Mouse (Mus musculus) heart, adult 18-20 months (tissue): ENCODE data around the gene Muc3. TPM values are rescaled to one million over a fixed set of nuclear protein-coding genes. Genes with fewer than 3 reads are reported as not detected.
"Not testable (repeated sequence)": the region's sequence is repeated elsewhere in the genome, so short reads cannot be mapped to it uniquely, and the experiment has no call there.

Experiments used
- DNase-seq, 2 experiments: peaks; one replicate each; pipeline ENCODE4 v3.0.0; 2021 to 2022; ENCODE audit warnings: mixed read lengths in 1 of 2
- total RNA-seq, 2 experiments: library from RNA; stranded (reverse); gene quantifications; 2 replicates each; pipeline ENCODE4 v1.2.3; 2021

Muc3 gene
- total RNA-seq, 2 experiments from 2014 or later: not detected

DNA sequence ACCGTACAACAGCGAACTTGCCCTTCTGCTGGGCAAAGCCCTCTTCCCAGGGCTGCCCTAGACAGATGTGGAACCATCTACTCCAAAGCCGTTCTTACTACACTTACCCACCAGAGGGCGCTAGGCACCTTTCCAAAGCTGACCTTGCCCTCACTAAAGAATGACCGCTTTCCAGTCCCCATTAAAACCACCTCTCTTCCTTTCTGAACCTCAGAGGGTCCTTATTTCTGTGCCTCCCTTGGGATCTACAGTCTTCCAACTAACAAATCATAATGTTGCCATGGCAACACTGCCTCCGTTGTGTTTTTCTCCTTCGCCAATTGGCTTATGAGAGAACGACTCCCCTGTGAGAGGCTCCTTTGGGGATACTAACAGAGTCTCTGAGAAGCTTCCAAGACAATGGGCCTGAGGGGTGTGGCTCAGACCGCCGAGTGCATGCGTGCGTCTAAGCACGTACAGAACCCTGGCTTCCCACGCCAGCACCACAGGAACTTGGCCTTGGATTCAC is 26.4 kb downstream of the Muc3 start:
- peak; percentile 78 to 89 for DNase-seq

DNA sequence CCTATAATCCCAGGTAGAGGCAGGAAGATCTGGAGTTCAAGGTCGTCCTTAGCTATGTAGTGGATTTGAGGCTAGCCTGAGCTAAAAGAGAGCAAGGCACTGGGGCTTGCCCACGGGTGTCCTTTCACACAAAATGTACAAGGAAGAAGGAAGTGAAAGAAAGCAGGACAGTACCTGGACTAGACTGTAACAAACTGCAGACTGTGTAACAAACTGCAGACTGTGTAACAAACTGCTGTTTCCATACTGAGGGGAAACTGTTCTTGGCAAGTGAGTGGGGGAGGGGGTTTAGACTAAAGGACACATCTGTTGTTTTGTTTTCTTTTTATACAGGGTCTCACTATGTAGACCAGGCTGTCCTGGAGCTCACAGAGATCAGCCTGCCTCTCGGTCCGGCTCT is 27.8 kb downstream of the Muc3 start:
- no peak for DNase-seq

DNA sequence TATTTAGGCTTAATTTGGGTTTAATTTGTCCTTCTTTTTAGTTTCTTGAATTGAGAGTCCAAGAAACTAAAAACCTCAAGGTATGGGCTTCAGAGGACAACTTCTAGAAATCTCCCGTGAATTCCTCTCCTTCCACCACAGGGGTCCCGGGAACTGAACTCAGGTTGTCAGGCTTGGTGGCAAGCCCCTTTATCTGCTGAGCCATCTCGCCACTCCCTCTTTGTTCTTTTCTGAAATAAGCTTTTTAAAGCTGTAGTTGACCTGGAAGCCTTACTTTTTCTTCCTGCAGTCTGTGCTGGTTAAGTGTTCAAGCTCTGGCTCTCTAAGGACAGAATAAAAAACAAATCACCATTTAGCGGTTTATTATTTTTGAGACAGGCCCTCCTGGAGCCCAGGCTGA is 30.2 kb downstream of the Muc3 start:
- no peak for DNase-seq

DNA sequence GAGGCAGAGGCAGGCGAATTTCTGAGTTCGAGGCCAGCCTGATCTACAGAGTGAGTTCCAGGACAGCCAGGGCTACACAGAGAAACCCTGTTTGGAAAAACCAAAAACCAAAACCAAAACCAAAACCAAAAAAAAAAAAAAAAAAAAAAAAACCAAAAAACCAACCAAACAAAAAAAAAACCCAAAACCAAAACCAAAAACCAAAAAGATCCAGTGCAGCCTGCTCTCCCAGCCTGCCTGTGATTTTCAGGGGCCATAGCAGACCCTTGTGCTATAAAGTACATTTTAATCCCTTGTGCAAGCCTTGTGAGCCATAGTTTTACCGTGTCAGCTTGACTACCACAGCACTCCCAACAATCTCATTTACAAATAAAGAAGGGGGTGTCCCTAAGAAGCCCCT is 31.1 kb downstream of the Muc3 start:
- DNase-seq: not testable (repeated sequence)

DNA sequence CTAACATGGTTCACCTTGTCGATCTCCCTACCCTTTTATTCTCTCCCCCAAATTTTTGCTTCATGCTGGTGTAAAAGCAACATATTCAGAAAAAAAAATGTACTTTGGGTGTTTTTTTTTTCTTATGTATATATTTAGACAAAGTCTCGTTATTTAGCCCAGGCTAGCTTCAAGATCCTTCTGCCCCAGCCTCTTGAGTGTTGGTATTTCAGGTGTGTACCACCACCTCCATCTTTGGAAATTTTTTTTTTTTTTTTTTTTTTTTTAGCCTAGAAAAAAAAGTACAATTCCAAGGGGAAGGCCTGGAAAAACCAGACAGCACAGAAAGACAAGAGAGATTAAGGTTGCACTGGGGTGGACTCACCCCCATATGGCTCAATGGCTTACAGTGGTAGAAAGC is 32.1 kb downstream of the Muc3 start:
- DNase-seq: no peak

DNA sequence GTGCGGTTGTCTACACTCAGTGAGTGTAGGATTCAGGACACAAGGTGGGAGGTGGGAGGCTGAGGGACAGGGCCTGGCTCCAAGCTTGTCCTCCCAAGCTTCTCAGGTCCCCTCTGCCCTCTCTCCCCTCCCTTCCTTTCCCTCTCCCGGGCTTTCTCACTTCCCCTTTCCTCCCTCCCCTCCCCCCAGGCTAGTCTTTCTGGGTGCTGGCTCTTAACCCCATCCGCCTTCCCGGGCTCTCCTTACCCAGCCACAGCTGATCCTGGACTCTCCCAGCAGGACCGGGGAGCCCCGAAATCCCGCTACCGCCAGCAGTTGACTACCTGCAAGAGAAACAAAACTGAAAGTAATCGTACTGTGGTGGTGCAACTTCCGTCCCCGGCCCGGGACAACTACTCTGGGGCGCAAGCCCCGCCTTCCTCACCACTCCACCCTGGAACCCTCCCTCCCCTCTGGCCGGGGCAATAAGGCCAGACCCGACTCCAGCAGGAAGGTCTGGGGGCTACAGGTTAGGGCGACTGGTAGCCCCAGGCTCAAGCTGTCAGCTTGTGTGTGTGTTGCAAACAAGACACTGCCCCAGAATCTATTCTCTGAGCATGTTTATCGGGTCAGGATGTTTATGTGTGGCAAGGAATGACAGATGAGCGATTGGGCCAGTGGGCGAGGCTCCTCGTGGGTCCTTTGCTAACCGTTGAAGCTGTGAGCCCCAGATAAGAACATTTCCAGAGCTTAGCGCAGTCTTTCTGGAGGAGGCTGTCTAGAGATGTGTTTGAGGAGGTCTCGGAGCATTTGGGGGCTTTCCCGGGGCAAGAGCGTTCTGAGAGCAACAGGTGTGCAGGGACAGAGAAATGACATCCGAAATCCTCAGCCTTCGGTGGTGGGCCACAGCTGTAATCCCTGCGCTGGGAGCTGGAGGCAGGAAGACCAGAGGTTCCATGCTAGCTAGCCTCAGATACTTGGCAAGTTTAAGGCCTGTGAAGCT is 33.0 kb downstream of the Muc3 start, which contains the start of gene Trim56:
TSS of gene Trim56 (minus strand) at position 344 of the 982 bp plus-strand sequence.
- peak; percentile 90 to 93 for DNase-seq

DNA sequence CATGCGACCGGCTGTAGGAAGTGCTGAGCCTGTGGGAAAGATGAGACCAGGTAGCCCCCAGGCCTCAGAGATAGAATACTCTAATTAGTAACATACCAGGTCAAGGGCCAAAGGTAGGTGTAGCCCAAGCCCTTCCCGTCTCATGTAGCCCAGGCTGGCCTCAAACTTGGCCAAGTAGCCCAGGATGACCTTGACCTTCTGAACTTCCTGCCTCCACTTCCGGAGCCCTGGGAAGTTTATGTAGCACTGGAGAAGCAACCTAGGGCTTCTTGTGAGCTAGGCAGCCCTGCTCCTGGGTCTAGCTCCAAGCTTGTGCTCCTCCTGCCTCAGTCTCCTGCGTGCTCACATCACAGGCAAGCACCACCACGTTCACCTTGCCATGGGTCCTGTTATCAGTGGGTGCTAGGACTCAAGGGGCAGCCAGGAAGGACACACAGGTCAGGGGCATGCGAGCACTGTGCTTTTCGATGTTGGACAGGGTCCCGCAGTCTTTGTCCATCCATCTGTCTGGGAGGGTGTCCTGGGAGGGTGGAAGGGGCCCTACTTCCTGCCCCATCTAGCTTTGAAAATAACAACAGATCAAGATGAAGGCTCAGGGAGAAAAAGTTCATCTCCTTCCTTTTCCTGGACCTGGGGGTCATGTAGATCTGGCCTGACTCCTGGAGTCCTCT is 34.1 kb downstream of the Muc3 start:
- DNase-seq: no peak

DNA sequence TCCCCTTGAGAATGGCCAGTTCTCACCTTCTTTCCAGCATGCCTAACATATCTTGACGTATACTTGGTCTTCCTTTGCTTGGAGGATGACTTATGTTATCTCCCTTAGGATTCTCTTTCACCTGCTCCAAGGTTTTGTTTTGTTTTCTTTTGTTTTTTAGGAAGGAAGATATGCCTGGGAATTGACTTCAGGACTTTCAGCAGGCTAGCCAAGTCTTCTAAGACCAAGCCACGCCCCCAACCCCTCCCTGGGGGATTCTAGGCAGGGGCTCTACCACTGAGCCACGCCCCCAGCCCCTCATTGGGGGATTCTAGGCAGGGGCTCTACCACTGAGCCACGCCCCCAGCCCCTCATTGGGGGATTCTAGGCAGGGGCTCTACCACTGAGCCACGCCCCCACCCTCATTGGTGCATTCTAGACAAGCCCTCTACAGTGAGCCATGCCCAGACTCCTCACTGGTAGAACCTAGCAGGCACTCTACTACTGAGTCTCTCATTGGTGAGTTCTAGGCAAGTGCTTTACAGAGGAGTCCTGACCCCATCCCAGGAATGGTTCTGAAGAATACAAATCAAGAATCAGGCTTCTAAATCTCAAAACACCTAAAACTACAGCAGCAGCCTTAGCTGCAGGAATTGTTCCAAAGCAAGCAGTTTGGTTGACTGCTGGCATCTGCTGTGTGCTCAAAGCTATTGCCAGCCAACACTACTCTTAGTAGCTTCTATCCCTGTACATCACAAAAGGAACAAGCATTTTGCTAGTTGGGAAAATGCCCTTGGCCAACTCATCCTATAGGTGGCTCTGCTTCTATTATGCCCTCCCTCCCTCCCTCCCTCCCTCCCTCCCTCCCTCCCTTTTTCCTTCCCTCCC is 37.3 kb downstream of the Muc3 start:
- no peak for DNase-seq

DNA sequence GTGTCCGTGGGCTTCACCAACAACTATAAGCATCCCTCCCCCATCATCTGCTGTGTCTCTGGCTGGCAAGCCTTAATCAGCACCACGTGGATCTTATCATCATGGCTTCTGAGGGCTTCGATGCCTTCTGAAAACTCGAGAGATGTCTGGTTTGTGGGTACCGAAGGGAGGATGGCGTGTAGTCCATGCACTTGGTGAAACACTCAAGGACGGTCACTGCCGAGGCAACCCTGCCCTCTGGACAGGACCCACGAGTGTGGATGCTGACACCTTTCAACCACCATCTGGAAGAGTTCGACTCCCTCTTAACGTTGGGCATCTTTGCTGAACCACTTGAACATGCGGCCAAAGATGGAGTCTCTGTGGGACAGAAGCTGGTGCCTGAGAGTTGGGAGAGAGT is 38.3 kb downstream of the Muc3 start:
- DNase-seq: no peak

DNA sequence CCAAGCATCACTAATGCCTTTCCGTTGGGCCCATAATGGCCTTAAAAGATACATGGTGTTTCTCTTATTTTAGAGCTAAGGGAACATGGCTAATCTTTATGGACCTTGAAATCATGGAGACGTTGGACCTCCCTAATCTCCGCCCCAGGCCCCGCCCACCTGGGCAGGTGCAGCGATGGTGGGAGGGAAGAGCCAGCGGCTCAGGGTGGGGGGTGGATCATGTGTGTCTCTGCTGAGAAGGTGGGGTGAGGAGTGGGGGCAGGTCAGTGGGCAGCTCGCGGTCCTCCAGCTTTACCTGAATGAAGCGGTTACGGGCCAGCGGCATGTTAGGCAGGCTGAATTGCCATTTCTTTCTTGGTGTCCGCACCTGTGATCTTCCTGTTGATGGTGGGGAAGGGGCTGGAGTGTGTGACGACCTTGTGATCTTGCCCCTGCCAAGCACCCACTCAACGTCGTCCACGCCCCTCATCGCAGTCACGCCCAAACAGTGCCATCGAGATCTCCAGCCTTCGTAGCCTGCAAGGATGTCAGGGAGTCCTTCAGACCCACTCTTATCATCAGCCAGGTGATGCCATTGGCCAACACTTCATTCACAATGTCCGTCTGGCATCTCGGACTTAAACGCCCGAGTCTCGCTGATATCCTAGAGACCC is 39.1 kb downstream of the Muc3 start:
- DNase-seq: no peak

DNA sequence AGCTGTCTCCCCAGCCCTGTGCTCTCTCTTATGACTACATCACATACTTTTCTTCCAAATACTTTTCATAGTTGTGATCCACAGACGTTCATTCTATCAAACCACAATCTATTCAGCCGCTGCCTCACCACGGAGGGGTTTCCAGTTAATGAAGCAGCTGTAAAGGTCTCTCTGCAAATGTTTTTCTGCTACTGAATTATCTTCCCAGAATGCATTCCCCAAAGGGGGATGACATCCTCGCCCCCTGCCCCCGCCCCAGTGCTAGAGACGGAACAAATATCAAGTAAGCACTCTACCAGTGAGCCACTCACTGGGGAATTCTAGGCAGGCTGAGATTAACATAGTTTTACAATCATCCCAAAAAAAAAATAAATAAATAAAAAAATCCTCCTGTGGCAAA is 41.0 kb downstream of the Muc3 start:
- no peak for DNase-seq

DNA sequence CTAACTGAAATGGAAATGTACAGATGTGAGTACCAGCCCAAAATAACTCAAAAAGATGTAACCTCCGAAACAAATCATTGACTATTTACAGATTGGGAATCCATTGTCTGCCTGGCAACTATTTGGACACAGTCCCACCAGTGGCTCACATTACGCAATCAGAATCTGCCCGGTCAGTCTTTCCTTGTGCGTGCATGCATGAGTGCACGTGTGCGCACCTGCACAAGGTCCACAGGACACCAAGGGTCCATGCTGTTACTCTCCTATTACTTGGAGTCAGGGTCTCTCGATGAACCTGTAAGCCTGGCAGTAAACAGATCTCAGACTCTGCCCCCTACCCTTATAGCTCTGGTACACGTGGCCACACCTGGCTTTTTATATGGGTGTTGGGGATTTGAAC is 41.5 kb downstream of the Muc3 start:
- DNase-seq: no peak

DNA sequence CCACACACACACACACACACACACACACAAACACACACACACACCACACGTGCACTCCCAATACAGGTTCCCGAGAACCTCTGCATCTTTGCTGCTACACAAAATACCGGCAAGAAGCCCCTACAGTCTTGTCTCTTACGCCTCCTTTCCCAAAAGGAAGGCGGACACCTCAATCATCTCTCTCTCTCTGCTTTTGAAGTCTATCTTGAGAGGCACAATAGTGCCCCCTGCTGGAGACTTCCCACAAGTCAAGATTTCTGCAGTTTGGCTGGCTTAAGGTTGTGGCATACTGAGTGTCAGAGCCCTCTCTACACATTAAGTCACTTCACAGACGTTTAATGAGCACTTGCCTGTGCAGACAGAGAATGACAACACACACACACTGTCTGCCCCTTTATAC is 42.1 kb downstream of the Muc3 start:
- peak; percentile 81 to 93 for DNase-seq

DNA sequence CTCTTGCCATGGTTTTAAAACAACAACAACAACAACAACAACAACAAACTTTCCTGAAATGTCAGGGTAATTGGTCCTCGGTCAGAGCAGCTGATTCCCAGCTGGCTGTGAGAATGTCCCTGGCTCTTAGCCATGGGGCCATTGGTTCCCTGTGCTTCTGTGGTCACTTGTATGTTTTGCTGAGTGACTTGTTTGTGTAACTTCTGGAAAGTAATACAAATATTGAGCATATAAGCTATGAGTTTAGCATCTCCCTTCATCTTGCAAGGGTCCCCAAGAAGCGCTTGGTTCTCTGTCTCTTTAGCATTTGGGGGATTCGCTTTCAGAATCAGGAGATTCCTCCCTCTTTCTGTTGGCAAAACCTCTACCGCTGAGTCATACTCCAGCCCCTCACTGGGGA is 42.7 kb downstream of the Muc3 start:
- DNase-seq: peak; percentile 63 to 66

DNA sequence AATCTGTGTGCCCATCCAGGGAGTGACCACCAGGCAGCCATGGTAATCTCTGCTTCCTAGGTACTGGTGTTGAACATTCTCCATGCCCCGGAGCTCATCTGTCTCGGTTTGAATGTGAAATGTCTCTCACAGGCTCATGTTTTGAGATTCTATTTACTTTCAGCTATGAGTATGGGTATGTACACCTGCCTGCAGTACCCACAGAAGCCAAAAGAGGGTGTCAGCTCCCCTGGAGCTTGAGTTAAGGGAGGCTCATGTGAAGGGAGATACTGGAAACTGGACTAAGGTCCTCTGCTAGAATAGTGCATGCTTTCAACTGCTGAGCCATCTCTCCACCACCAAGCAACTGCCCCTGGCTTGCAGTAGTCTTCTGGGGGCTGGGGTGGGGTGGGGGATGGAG is 45.2 kb downstream of the Muc3 start:
- no peak for DNase-seq

DNA sequence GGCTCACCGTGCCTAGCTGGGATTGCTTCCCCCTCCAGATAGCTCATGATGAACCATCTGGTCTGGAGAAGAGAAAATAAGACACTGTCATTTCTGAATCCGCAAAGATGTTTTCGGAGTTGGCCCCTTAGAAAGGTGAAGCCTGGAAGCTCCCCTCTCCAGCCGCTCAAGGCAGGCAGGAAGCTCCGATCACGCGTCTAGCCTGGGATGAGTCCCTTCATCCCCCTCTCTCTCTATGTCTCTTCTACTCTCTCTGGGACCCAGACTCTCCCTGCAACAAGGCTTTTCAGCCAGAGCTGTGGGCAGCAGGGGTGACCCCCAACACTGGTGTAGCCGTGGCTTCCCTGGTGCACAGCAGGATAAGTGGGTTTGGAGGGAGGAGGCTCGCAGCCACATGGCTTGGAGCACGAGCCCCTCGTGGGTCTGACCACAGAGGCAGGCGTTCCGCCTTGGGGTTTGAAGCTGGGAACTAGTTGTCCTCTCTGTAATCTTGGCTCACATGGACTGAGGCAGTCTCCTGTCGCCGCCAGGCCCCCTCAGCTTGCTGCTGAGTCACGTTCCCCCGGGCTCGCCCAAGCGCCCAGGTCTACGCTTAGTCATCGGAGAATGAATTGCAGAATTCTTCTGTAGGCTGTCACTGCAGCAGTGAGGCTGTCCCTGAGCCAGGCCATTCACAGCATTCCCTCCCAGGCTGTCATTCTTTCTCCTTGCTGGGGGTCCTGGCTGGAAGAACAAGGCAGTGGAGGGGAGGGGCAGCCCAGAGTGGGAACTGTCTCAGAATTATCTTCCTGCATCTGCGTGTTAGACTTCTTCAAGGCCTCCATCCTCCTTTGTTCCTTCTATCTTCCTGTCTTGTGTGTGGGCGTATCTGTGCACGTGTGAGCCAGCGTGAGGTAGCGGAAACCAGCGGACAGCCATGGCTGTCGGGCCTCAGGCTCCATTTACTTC is 46.3 kb downstream of the Muc3 start:
- DNase-seq: peak; percentile 70 to 87

DNA sequence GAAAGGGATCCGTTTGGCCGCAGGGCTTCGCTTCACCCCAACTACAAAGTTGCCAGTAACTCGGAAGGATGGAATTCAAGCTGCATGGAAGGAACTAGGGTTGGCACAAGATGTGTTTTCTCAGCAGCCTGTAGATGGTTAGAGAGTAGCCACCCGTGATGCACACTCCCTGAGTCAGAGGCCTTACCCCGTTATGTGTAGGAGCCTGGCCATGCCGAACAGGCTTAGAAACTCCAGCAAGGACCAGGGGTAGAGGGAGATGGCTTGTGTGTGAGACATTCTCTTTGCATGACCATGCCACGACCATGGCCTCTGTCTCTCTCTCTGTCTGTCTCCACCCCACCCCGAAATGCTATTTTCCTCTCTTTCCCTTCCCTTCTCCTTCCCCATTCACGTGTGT is 47.0 kb downstream of the Muc3 start:
- no peak for DNase-seq

DNA sequence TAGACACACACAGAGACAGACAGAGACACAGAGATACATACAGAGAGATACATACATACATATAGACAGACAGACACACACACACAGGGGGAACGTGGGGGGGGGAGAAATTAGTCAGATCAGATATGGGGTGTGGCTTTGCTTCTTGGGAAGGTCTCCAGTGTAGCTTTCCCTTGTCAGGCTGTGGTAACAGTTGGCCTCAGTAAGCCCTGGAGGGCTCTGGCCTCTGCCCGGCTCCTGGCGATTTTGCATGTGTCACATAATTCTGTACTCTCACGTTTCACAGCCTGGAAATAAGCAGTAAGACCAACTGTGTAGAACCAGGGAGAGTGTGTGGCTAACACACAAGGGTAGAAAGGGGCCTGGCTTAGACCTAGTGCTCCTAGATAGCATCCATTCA is 48.5 kb downstream of the Muc3 start:
- no peak for DNase-seq

DNA sequence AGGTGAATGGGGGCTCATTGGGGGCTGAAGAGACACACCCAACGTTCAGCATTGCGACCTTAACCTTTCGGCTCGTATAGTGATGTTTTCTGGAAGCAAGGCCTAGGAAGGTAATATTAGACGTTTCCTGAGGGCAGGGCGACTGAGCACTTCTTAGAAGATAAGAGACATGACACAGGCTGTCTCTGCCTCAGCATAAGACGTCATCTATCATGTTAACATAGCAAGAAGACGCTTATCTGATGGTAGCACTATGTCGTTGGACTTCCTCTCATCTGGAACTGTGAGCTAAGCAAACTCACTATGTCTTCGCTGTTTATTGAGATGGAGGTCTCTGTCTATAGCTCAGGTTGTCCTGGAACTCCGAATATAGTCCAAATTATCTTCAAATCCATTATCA is 50.7 kb downstream of the Muc3 start:
- no peak for DNase-seq

DNA sequence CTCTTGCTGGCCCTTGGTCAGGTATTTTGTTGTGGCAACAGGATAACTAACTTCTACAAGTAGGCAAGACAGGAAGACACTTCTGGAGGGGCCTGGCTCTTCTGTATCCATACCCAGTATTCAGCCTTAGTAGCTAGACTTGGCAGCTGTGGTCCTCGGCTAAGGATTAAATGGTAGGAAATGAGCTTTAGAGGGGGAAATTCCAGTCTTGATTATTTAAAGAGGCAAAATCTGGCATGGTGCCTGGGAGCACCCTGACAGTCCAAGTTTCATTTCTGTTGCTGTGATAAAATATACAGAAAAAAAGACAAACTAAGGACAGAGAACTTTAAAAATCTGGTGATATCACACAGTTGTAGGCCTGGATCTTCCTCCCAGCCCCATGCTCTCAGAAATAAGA is 53.1 kb downstream of the Muc3 start:
- DNase-seq: peak; percentile 71 to 79

DNA sequence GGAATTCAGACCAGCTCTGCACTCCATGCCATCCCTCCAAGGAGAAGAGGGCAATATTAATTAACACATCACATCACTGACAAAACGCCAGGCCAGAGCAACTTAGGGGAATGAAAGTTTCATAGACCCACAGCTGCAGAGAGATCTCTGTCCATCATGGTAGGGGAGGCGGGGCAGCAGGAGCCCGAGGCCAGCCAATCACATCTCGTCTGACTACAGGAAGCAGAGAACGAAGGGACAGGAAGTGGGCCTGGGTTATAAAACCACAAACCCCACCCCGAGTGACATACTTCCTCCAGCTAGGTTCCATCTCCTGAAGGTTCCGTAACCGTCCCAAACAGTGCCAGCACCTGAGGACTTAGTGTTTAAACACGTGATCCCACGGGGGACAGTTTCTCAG is 54.0 kb downstream of the Muc3 start:
- DNase-seq: no peak
